Mouse (Mus musculus) heart, adult 2 months (tissue): Measurements from ENCODE around the gene Slc4a4.

ENCODE experiments used
- CTCF ChIP-seq: fragments of 200-600 bp; IDR thresholded peaks from 2 replicates; pipeline ENCODE4 v1.8.1; 2022; ENCODE audit warnings: antibody characterized with exemption, mild to moderate bottlenecking, moderate library complexity
- POLR2A ChIP-seq: fragments of 200-500 bp; IDR thresholded peaks from 2 replicates; pipeline ENCODE4 v1.6.1; 2011; ENCODE audit warnings: mild to moderate bottlenecking, low read depth, low read length, control low read depth; ENCODE audit not compliant: insufficient read depth

- no peak for TF ChIP-seq POLR2A
- TF ChIP-seq CTCF: no peak
These were observed 174.5 kb downstream of the Slc4a4 start for GRCm38 (mm10) chr5:89061097-89061496.
